12 mouse cellular contexts compared by ENCODE assay signal in genomic region chr17:64141856-64142255, GRCm38 (mm10).
A peak's percentile ranks its signal among the peaks of the same experiment; 100 is the strongest.
DNase-seq lines count a peak whose midpoint lies in the region; ATAC-seq and TF ChIP-seq lines count a peak whose summit lies in the region.
"Had no signal": no experiment of that assay in that cellular context is flagged by ENCODE, and none has a peak within 500 bp of the region (broad histone marks: within the 10 kb centered on the region; RNA-seq: fewer than 3 reads in every experiment).

No protein-coding gene starts in this region.

- no peaks in the 10 kb centered on the region for H3K4me1 ChIP-seq in intestine, embryonic 14.5 days (replicated peaks; ENCODE audit: control insufficient read depth, insufficient read depth, low read length)
- no peaks in the 10 kb centered on the region for H3K4me1 ChIP-seq in intestine, embryonic 16.5 days (ENCODE audit: control insufficient read depth, insufficient read depth, low read length)
- H3K4me1 ChIP-seq in heart, adult 2 months (ENCODE audit: control insufficient read depth, insufficient read depth, low read length), result no peaks in the 10 kb centered on the region
- H3K4me1 ChIP-seq in heart, embryonic 13.5 days, result peaks cover 34% of the 10 kb centered on the region
- H3K4me1 ChIP-seq in midbrain, embryonic 15.5 days, result peaks cover 19% of the 10 kb centered on the region
- no peaks in the 10 kb centered on the region for H3K4me1 ChIP-seq in kidney, embryonic 15.5 days

- H3K27ac ChIP-seq in intestine, embryonic 14.5 days (ENCODE audit: low read depth), result no peak overlapping the region
- H3K27ac ChIP-seq in intestine, embryonic 16.5 days (ENCODE audit: low read length), result no peak overlapping the region
- peak overlapping the region; percentile 28 for H3K27ac ChIP-seq in heart, adult 2 months
- peak overlapping the region; percentile 71 for H3K27ac ChIP-seq in heart, embryonic 13.5 days (replicated peaks)
- 0 out of 2 replicates have a peak overlapping the region, but pooled peaks have one; percentile 22 for H3K27ac ChIP-seq in midbrain, embryonic 15.5 days
- no peak overlapping the region for H3K27ac ChIP-seq in kidney, embryonic 15.5 days

- peak; percentile 33 for DNase-seq in intestine, embryonic 14.5 days (ENCODE audit: low spot score)
- DNase-seq in heart, adult 2 months, result peak in 1 of 2 experiments; percentile 36
- DNase-seq in testis, postnatal 10 days (ENCODE audit: low spot score), result no peak
- DNase-seq: cerebellum, postnatal 25 days; kidney, adult 2 months; lung, postnatal 10 days had no signal

- no peak for TF ChIP-seq POLR2A in heart, adult 2 months (IDR thresholded peaks at IDR 0.05; ENCODE audit: insufficient read depth, low read depth, low read length)

- no peaks in the 10 kb centered on the region for H3K27me3 ChIP-seq in intestine, embryonic 14.5 days (replicated peaks; ENCODE audit: control insufficient read depth, insufficient read depth, low read length)
- no peaks in the 10 kb centered on the region for H3K27me3 ChIP-seq in intestine, embryonic 16.5 days (replicated peaks; ENCODE audit: control insufficient read depth, insufficient read depth, low read length)
- H3K27me3 ChIP-seq in heart, adult 2 months (ENCODE audit: control insufficient read depth, insufficient read depth, low read length), result no peaks in the 10 kb centered on the region
- H3K27me3 ChIP-seq in heart, embryonic 13.5 days (replicated peaks), result no peaks in the 10 kb centered on the region
- no peaks in the 10 kb centered on the region for H3K27me3 ChIP-seq in midbrain, embryonic 15.5 days (replicated peaks)
- H3K27me3 ChIP-seq in kidney, embryonic 15.5 days, result no peaks in the 10 kb centered on the region
- H3K27me3 ChIP-seq: CH12.LX, Patski had no signal

- intact Hi-C loops in heart, adult 2 months (cut with DNase I), result no loop called here

- H3K4me3 ChIP-seq in intestine, embryonic 14.5 days (ENCODE audit: low read depth, low read length), result no peak overlapping the region
- no peak overlapping the region for H3K4me3 ChIP-seq in intestine, embryonic 16.5 days (ENCODE audit: low read length)
- no peak overlapping the region for H3K4me3 ChIP-seq in heart, adult 2 months
- no peak overlapping the region for H3K4me3 ChIP-seq in heart, embryonic 13.5 days
- H3K4me3 ChIP-seq in midbrain, embryonic 15.5 days, result no peak overlapping the region
- no peak overlapping the region for H3K4me3 ChIP-seq in kidney, embryonic 15.5 days (replicated peaks)

- no peaks in the 10 kb centered on the region for H3K9me3 ChIP-seq in intestine, embryonic 14.5 days (ENCODE audit: control insufficient read depth, low read length)
- H3K9me3 ChIP-seq in intestine, embryonic 16.5 days (ENCODE audit: control insufficient read depth, low read length), result no peaks in the 10 kb centered on the region
- no peaks in the 10 kb centered on the region for H3K9me3 ChIP-seq in heart, embryonic 13.5 days
- no peaks in the 10 kb centered on the region for H3K9me3 ChIP-seq in midbrain, embryonic 15.5 days
- no peaks in the 10 kb centered on the region for H3K9me3 ChIP-seq in kidney, embryonic 15.5 days (replicated peaks)

- no peaks in the 10 kb centered on the region for H3K79me2 ChIP-seq in heart, adult 2 months (replicated peaks; ENCODE audit: control insufficient read depth, insufficient read depth, low read length)

- no peak overlapping the region for H3K4me2 ChIP-seq in intestine, embryonic 14.5 days (ENCODE audit: low read length)
- no peak overlapping the region for H3K4me2 ChIP-seq in intestine, embryonic 16.5 days (ENCODE audit: low read depth, low read length)
- peak overlapping the region; percentile 33 for H3K4me2 ChIP-seq in heart, embryonic 13.5 days
- no peak overlapping the region for H3K4me2 ChIP-seq in midbrain, embryonic 15.5 days
- no peak overlapping the region for H3K4me2 ChIP-seq in kidney, embryonic 15.5 days

- no peak overlapping the region for H3K9ac ChIP-seq in intestine, embryonic 14.5 days (ENCODE audit: low read length)
- H3K9ac ChIP-seq in intestine, embryonic 16.5 days (ENCODE audit: low read depth, low read length), result no peak overlapping the region
- no peak overlapping the region for H3K9ac ChIP-seq in heart, adult 2 months (ENCODE audit: low read depth, low read length)
- H3K9ac ChIP-seq in heart, embryonic 13.5 days, result 0 out of 2 replicates have a peak overlapping the region, but pooled peaks have one; percentile 9
- H3K9ac ChIP-seq in midbrain, embryonic 15.5 days, result no peak overlapping the region
- H3K9ac ChIP-seq in kidney, embryonic 15.5 days, result no peak overlapping the region

- TF ChIP-seq EP300 in heart, adult 2 months (IDR thresholded peaks at IDR 0.05; ENCODE audit: insufficient read depth, low read depth, low read length), result peak; percentile 95

- no peak for TF ChIP-seq CTCF in heart, adult 2 months (IDR thresholded peaks at IDR 0.05)

- WGBS in intestine, embryonic 14.5 days, result 86% methylated on average over 9 of the region's 9 CpGs
- WGBS in intestine, embryonic 16.5 days, result 81% methylated on average over 9 of the region's 9 CpGs
- 40% methylated on average over 9 of the region's 9 CpGs for WGBS in heart, adult 2 months
- WGBS in heart, embryonic 13.5 days, result 40% methylated on average over 9 of the region's 9 CpGs
- 51% methylated on average over 9 of the region's 9 CpGs for WGBS in midbrain, embryonic 15.5 days
- WGBS in kidney, embryonic 15.5 days, result 82% methylated on average over 9 of the region's 9 CpGs

- no peak for ATAC-seq in intestine, embryonic 14.5 days (replicated peaks; ENCODE audit: low FRiP score, low TSS enrichment, low read depth)
- ATAC-seq in intestine, embryonic 16.5 days, result no peak
- ATAC-seq in heart, embryonic 13.5 days (ENCODE audit: extremely low read depth, insufficient number of reproducible peaks, low FRiP score, low TSS enrichment), result 0 out of 2 replicates have a peak, but pooled peaks have one; percentile 62
- ATAC-seq in midbrain, embryonic 15.5 days (replicated peaks), result peak; percentile 66
- ATAC-seq in kidney, embryonic 15.5 days (replicated peaks; ENCODE audit: low FRiP score), result no peak
- ATAC-seq: Patski had no signal

- H3K36me3 ChIP-seq in intestine, embryonic 14.5 days (ENCODE audit: control insufficient read depth, insufficient read depth, low read length), result peaks cover 31% of the 10 kb centered on the region
- H3K36me3 ChIP-seq in intestine, embryonic 16.5 days (ENCODE audit: control insufficient read depth, insufficient read depth, low read length), result peaks cover 2% of the 10 kb centered on the region; the same call in 1 of the 2 replicates
- no peaks in the 10 kb centered on the region; the same call in 1 of the 2 replicates for H3K36me3 ChIP-seq in heart, adult 2 months (ENCODE audit: control insufficient read depth, insufficient read depth, low read length)
- peaks cover 19% of the 10 kb centered on the region for H3K36me3 ChIP-seq in heart, embryonic 13.5 days
- H3K36me3 ChIP-seq in midbrain, embryonic 15.5 days (replicated peaks), result no peaks in the 10 kb centered on the region
- peaks cover 31% of the 10 kb centered on the region for H3K36me3 ChIP-seq in kidney, embryonic 15.5 days

Comparison
In these comparisons a context has a peak if more than half of its experiments do, and no peak if none do; other contexts are left out.
1. ATAC-seq: peak in heart, embryonic 13.5 days (single experiment) and midbrain, embryonic 15.5 days (single experiment); none in intestine, embryonic 14.5 days (single experiment), intestine, embryonic 16.5 days (single experiment) and kidney, embryonic 15.5 days (single experiment).
2. H3K27ac ChIP-seq: peak in heart, adult 2 months (single experiment), heart, embryonic 13.5 days (single experiment) and midbrain, embryonic 15.5 days (single experiment); none in intestine, embryonic 14.5 days (single experiment), intestine, embryonic 16.5 days (single experiment) and kidney, embryonic 15.5 days (single experiment).